Comparison of ENCODE assay signal across 11 mouse cellular contexts in the genomic region with DNA sequence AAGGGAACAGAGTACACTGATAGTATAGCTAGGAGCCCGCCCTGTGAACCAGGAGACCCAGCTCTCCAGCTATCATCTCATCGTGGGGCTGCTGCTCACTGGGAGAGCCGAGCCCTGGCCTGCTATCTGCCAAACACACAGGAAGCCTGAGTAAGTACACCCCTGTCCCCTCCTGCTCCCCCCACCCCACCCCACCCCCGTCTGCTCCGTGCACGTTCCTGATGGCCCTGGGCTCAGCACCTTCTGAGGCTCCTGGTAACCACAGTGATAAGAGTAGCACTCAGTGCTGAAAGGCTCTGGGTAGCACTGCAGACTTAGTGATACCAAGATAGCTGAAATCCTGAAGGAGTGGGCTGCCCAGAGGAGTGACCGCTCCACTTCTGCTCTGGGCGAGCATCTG. TPM values are rescaled to one million over a fixed set of nuclear protein-coding genes. Genes with fewer than 3 reads are reported as not detected.
DNase-seq lines count a peak whose midpoint lies in the region; ATAC-seq and TF ChIP-seq lines count a peak whose summit lies in the region.
"Had no signal": no experiment of that assay in that cellular context is flagged by ENCODE, and none has a peak within 500 bp of the region (broad histone marks: within the 10 kb centered on the region; RNA-seq: fewer than 3 reads in every experiment).

No protein-coding gene starts in this region.

- intact Hi-C loops in heart, postnatal 36 days (cut with DNase I): no loop called here

- H3K4me1 ChIP-seq in heart, embryonic 13.5 days: peaks cover 50% of the 10 kb centered on the region
- peaks cover 86% of the 10 kb centered on the region for H3K4me1 ChIP-seq in liver, embryonic 12.5 days
- no peaks in the 10 kb centered on the region for H3K4me1 ChIP-seq in stomach, postnatal 0 days (replicated peaks; ENCODE audit: control insufficient read depth, insufficient read depth)

- peaks cover 10% of the 10 kb centered on the region; the same call in 1 of the 2 replicates for H3K36me3 ChIP-seq in heart, embryonic 13.5 days
- H3K36me3 ChIP-seq in liver, embryonic 12.5 days: peaks cover 74% of the 10 kb centered on the region
- H3K36me3 ChIP-seq in stomach, postnatal 0 days (ENCODE audit: control insufficient read depth, insufficient read depth, low read length): no peaks in the 10 kb centered on the region

- peak overlapping the region; percentile 82 for H3K27ac ChIP-seq in heart, embryonic 13.5 days (replicated peaks)
- peak overlapping the region; percentile 99 for H3K27ac ChIP-seq in liver, embryonic 12.5 days
- peak overlapping the region; percentile 65; the same call in 1 of the 2 replicates for H3K27ac ChIP-seq in stomach, postnatal 0 days (replicated peaks)

- no peaks in the 10 kb centered on the region for H3K9me3 ChIP-seq in heart, embryonic 13.5 days
- peaks cover 7% of the 10 kb centered on the region; the same call in 1 of the 2 replicates for H3K9me3 ChIP-seq in liver, embryonic 12.5 days (replicated peaks)
- no peaks in the 10 kb centered on the region for H3K9me3 ChIP-seq in stomach, postnatal 0 days (ENCODE audit: control insufficient read depth, low read length)

- H3K4me2 ChIP-seq in heart, embryonic 13.5 days: peak overlapping the region; percentile 96
- H3K4me2 ChIP-seq in liver, embryonic 12.5 days: peak overlapping the region; percentile 82
- no peak overlapping the region for H3K4me2 ChIP-seq in stomach, postnatal 0 days (replicated peaks; ENCODE audit: low read depth)

- no peak for TF ChIP-seq CTCF in stomach, postnatal 0 days (IDR thresholded peaks at IDR 0.05; ENCODE audit: low read depth)

- peak; percentile 16; the same call in 1 of the 2 replicates for ATAC-seq in heart, embryonic 13.5 days (ENCODE audit: extremely low read depth, insufficient number of reproducible peaks, low FRiP score, low TSS enrichment)
- peak; percentile 91 for ATAC-seq in liver, embryonic 12.5 days
- no peak for ATAC-seq in stomach, postnatal 0 days (ENCODE audit: low FRiP score, low TSS enrichment)
- ATAC-seq: CD4-positive, CD25-positive, alpha-beta regulatory T cell, adult 4 months; forebrain, embryonic 14.5 days had no signal

- 17% methylated on average over 8 of the region's 8 CpGs for WGBS in heart, embryonic 13.5 days
- 13% methylated on average over 8 of the region's 8 CpGs for WGBS in liver, embryonic 12.5 days (ENCODE audit: insufficient replicate concordance)
- WGBS in stomach, postnatal 0 days: 59% methylated on average over 8 of the region's 8 CpGs

- peak overlapping the region; percentile 72 for H3K9ac ChIP-seq in heart, embryonic 13.5 days
- H3K9ac ChIP-seq in liver, embryonic 12.5 days: peak overlapping the region; percentile 95
- H3K9ac ChIP-seq in stomach, postnatal 0 days (ENCODE audit: low read length): no peak overlapping the region

- no peak for TF ChIP-seq EP300 in stomach, postnatal 0 days (optimal IDR thresholded peaks at IDR 0.05)

- peak overlapping the region; percentile 91 for H3K4me3 ChIP-seq in heart, embryonic 13.5 days
- peak overlapping the region; percentile 74 for H3K4me3 ChIP-seq in liver, embryonic 12.5 days
- H3K4me3 ChIP-seq in stomach, postnatal 0 days (ENCODE audit: low read depth, low read length): no peak overlapping the region

- no peak for DNase-seq in heart, postnatal 36 days
- DNase-seq in spleen, adult 12 weeks (ENCODE audit: low spot score): peak; percentile 40
- no peak for DNase-seq in spleen, adult 18-20 months
- no peak for DNase-seq in stomach, postnatal 0 days (ENCODE audit: low spot score)
- DNase-seq in adrenal gland, adult 8-10 months: no peak
- DNase-seq in thymus, postnatal 14 days: no peak
- DNase-seq: lung, adult 18-20 months had no signal

- no peaks in the 10 kb centered on the region for H3K27me3 ChIP-seq in heart, embryonic 13.5 days (replicated peaks)
- H3K27me3 ChIP-seq in liver, embryonic 12.5 days (replicated peaks): no peaks in the 10 kb centered on the region
- H3K27me3 ChIP-seq in stomach, postnatal 0 days (ENCODE audit: control insufficient read depth, insufficient read depth, low read length): no peaks in the 10 kb centered on the region

RNA-seq across cellular contexts. Expression of a gene that starts 4.0 kb away (rescaled TPM):
- 20.0 and 20.5 TPM in 2 replicates for polyA plus RNA-seq in heart, embryonic 13.5 days (2015; fragmentation: Nextera tagmentation; extraction: Ambion mirVana)
- 10 to 100 TPM; 43.2 to 52.8 TPM for total RNA-seq in heart, postnatal 36 days (2021)
- polyA plus RNA-seq in liver, embryonic 12.5 days (2016; fragmentation: Nextera tagmentation; extraction: Ambion mirVana): 191 and 196 TPM in 2 replicates
- 14.7 and 15.2 TPM in 2 replicates for polyA plus RNA-seq in stomach, postnatal 0 days (2015; fragmentation: Nextera tagmentation; extraction: Ambion mirVana)
- total RNA-seq in adrenal gland, adult 8-10 months (2022): 10 to 100 TPM; 12.0 to 23.2 (median 16.6) TPM

RNA-seq across cellular contexts. Expression of a gene that starts 29.9 kb away (rescaled TPM):
- polyA plus RNA-seq in heart, embryonic 13.5 days (2015; fragmentation: Nextera tagmentation; extraction: Ambion mirVana): 24.4 and 24.8 TPM in 2 replicates
- 10 to 100 TPM; 11.2 TPM for total RNA-seq in heart, postnatal 36 days (2021)
- 35.8 and 36.9 TPM in 2 replicates for polyA plus RNA-seq in liver, embryonic 12.5 days (2016; fragmentation: Nextera tagmentation; extraction: Ambion mirVana)
- polyA plus RNA-seq in stomach, postnatal 0 days (2015; fragmentation: Nextera tagmentation; extraction: Ambion mirVana): 8.2 and 8.5 TPM in 2 replicates
- 10 to 100 TPM; 22.9 to 27.7 (median 23.7) TPM for total RNA-seq in adrenal gland, adult 8-10 months (2022)

RNA-seq across cellular contexts. Expression of a gene that starts 42.3 kb away (rescaled TPM):
- 24.9 and 25.7 TPM in 2 replicates for polyA plus RNA-seq in heart, embryonic 13.5 days (2015; fragmentation: Nextera tagmentation; extraction: Ambion mirVana)
- 10 to 100 TPM; 13.8 to 14.0 TPM for total RNA-seq in heart, postnatal 36 days (2021)
- polyA plus RNA-seq in liver, embryonic 12.5 days (2016; fragmentation: Nextera tagmentation; extraction: Ambion mirVana): 47.2 and 48.0 TPM in 2 replicates
- 18.0 and 21.0 TPM in 2 replicates for polyA plus RNA-seq in stomach, postnatal 0 days (2015; fragmentation: Nextera tagmentation; extraction: Ambion mirVana)
- 10 to 100 TPM; 20.0 to 27.7 (median 24.9) TPM for total RNA-seq in adrenal gland, adult 8-10 months (2022)

RNA-seq across cellular contexts. Expression of a gene that starts 42.4 kb away (rescaled TPM):
- polyA plus RNA-seq in heart, embryonic 13.5 days (2015; fragmentation: Nextera tagmentation; extraction: Ambion mirVana): 2.6 and 3.3 TPM in 2 replicates
- 1 to 10 TPM; 6.3 TPM for total RNA-seq in heart, postnatal 36 days (2021)
- 5.9 and 7.2 TPM in 2 replicates for polyA plus RNA-seq in liver, embryonic 12.5 days (2016; fragmentation: Nextera tagmentation; extraction: Ambion mirVana)
- 1.2 and 1.6 TPM in 2 replicates for polyA plus RNA-seq in stomach, postnatal 0 days (2015; fragmentation: Nextera tagmentation; extraction: Ambion mirVana)
- total RNA-seq in adrenal gland, adult 8-10 months (2022): 10 to 100 TPM; 11.8 to 14.7 (median 14.2) TPM
